Mouse (Mus musculus): ENCODE results near the gene Crocc. TPM values are rescaled to one million over a fixed set of nuclear protein-coding genes. Genes with fewer than 3 reads are reported as not detected.

Crocc gene
- total RNA-seq, 2 experiments from 2014 or later, result 44.5 to 45.2 TPM

- intact Hi-C loops (cut with DNase I), result no loop called here
- DNase-seq (ENCODE audit: extremely low spot score in 1 of 2, low spot score in 2 of 2), result no peak
Observed at GRCm38 (mm10) chr4:141069731-141070130, 9.4 kb upstream of the Crocc start.

GRCm38 (mm10) chr4:141068655-141069054, 8.3 kb upstream of the Crocc start:
- DNase-seq (ENCODE audit: extremely low spot score in 1 of 2, low spot score in 2 of 2), result no peak
- intact Hi-C loops (cut with DNase I), result no loop called here

- DNase-seq (ENCODE audit: extremely low spot score in 1 of 2, low spot score in 2 of 2), result no peak
- intact Hi-C loops (cut with DNase I), result no loop called here
Observed at GRCm38 (mm10) chr4:141067516-141068046, 7.2 kb upstream of the Crocc start.

GRCm38 (mm10) chr4:141066709-141067515, 6.6 kb upstream of the Crocc start:
- intact Hi-C loops (cut with DNase I), result no loop called here

GRCm38 (mm10) chr4:141065123-141065522, 4.8 kb upstream of the Crocc start:
- DNase-seq (ENCODE audit: extremely low spot score in 1 of 2, low spot score in 2 of 2), result peak; percentile 80 to 88
- intact Hi-C loops (cut with DNase I), result no loop called here

More at GRCm38 (mm10) chr4:141066709-141067515, 6.6 kb upstream of the Crocc start:
- no peak for DNase-seq (ENCODE audit: extremely low spot score in 1 of 2, low spot score in 2 of 2)

GRCm38 (mm10) chr4:141064104-141064659, 3.8 kb upstream of the Crocc start:
- intact Hi-C loops (cut with DNase I), result no loop called here

GRCm38 (mm10) chr4:141059616-141060425, 529 bp downstream of the Crocc start:
- intact Hi-C loops (cut with DNase I), result no loop called here

More at GRCm38 (mm10) chr4:141064104-141064659, 3.8 kb upstream of the Crocc start:
- DNase-seq (ENCODE audit: extremely low spot score in 1 of 2, low spot score in 2 of 2), result no peak

GRCm38 (mm10) chr4:141058835-141059234, 1.5 kb downstream of the Crocc start:
- DNase-seq (ENCODE audit: extremely low spot score in 1 of 2, low spot score in 2 of 2), result no peak
- intact Hi-C loops (cut with DNase I), result no loop called here

More at GRCm38 (mm10) chr4:141059616-141060425, 529 bp downstream of the Crocc start:
- DNase-seq (ENCODE audit: extremely low spot score in 1 of 2, low spot score in 2 of 2), result no peak

- DNase-seq (ENCODE audit: extremely low spot score in 1 of 2, low spot score in 2 of 2), result no peak
- intact Hi-C loops (cut with DNase I), result no loop called here
Observed at GRCm38 (mm10) chr4:141056970-141057369, 3.4 kb downstream of the Crocc start.

- intact Hi-C loops (cut with DNase I), result no loop called here
- peak; percentile 62 to 86 for DNase-seq (ENCODE audit: extremely low spot score in 1 of 2, low spot score in 2 of 2)
Observed at GRCm38 (mm10) chr4:141053568-141054161, 6.7 kb downstream of the Crocc start.

- intact Hi-C loops (cut with DNase I), result no loop called here
- DNase-seq (ENCODE audit: extremely low spot score in 1 of 2, low spot score in 2 of 2), result no peak
Observed at GRCm38 (mm10) chr4:141053138-141053537, 7.2 kb downstream of the Crocc start.

GRCm38 (mm10) chr4:141052442-141052841, 7.9 kb downstream of the Crocc start:
- no peak for DNase-seq (ENCODE audit: extremely low spot score in 1 of 2, low spot score in 2 of 2)
- intact Hi-C loops (cut with DNase I), result no loop called here

GRCm38 (mm10) chr4:141049476-141049835, 10.9 kb downstream of the Crocc start:
- DNase-seq (ENCODE audit: extremely low spot score in 1 of 2, low spot score in 2 of 2), result peak in 1 of 2 experiments; percentile 67
- intact Hi-C loops (cut with DNase I), result no loop called here

GRCm38 (mm10) chr4:141048810-141049475, 11.4 kb downstream of the Crocc start:
- intact Hi-C loops (cut with DNase I), result no loop called here
- no peak for DNase-seq (ENCODE audit: extremely low spot score in 1 of 2, low spot score in 2 of 2)

- peak; percentile 37 to 83 for DNase-seq (ENCODE audit: extremely low spot score in 1 of 2, low spot score in 2 of 2)
- intact Hi-C loops (cut with DNase I), result no loop called here
Observed at GRCm38 (mm10) chr4:141044816-141045215, 15.5 kb downstream of the Crocc start.

GRCm38 (mm10) chr4:141041117-141041516, 19.2 kb downstream of the Crocc start:
- intact Hi-C loops (cut with DNase I), result no loop called here
- peak in 1 of 2 experiments; percentile 59 for DNase-seq (ENCODE audit: extremely low spot score in 1 of 2, low spot score in 2 of 2)

GRCm38 (mm10) chr4:141033606-141034549, 26.5 kb downstream of the Crocc start:
- peak in 1 of 2 experiments; percentile 62 for DNase-seq (ENCODE audit: extremely low spot score in 1 of 2, low spot score in 2 of 2)
- intact Hi-C loops (cut with DNase I), result no loop called here
